Mouse (Mus musculus): ENCODE measurements around the gene Sult5a1. TPM values are rescaled to one million over a fixed set of nuclear protein-coding genes. Genes with fewer than 3 reads are reported as not detected.

Gene Sult5a1
- 32.0 and 64.8 TPM in 2 replicates for polyA plus RNA-seq (2015; fragmentation: Nextera tagmentation; extraction: Ambion mirVana)

GRCm38 (mm10) chr8:123157888-123158465 is at the start of gene Sult5a1:
Sult5a1 (minus strand) TSS chr8:123158315.

DNA sequence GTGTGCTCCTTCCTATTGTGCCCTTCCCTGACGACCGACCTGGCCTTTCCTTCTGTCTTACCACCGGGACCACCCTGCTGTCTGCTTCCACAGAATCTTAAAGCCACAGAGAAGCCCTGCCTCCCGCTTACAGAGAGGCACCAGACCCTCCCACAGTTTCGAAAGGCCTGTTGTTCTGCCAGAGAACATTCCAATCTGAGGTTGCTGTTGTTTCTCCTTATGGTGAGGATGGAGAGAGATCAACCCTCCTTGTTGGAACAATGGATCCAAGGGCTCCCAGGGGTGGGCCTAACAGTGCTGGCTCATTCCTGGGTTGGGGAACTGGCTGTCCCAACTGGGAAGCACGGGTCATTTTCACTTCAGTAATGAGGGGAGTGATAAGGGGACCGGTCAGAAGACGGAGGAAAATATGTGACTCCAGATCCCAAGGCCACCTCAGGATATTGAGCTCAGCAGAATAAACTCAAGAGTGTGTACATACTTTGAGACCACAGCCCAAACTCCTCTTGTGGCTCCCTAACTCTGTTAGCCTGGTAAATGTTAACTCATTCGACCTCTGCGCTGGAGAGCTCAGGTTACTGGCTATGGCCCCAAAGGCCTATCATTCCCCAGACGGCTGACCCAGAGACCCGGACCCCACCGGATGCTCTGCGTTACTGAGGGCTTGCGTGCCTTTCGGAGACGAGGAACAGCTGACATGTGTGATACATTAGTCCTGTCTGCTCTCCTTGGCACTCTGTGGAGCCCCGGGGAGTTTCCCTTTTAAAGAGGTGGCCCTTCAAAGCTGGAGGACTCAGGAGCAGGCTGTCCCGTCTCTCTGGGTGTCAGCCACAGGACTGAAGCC is 27.7 kb upstream of the Sult5a1 start, which contains the start of gene Dpep1:
Gene Dpep1 (plus strand): TSS at position 677 of the 844 bp plus-strand sequence.

GRCm38 (mm10) chr8:123117127-123117731 is 40.9 kb downstream of the Sult5a1 start, which contains the start of gene Cpne7:
Cpne7 (plus strand) TSS chr8:123117374.

GRCm38 (mm10) chr8:123101735-123102685 is 56.1 kb downstream of the Sult5a1 start, which contains the start of gene Rpl13:
Rpl13 (plus strand) TSS chr8:123102350.

Small RNAs within 50 kb of the gene (microRNA-seq; reads per million reads assigned to microRNA genes)
- gene Mir7079 (ENCODE audit: borderline replicate concordance, insufficient number of aligned reads) (not detected), gene Mir7080 (ENCODE audit: borderline replicate concordance, insufficient number of aligned reads) (1.1 reads per million)

Other genes starting within 250 kb of the Sult5a1 start
- 49.6 and 63.9 TPM in 2 replicates for gene Ankrd11, start 116.0 kb downstream of the Sult5a1 start, polyA plus RNA-seq (2015; fragmentation: Nextera tagmentation; extraction: Ambion mirVana)
- 30.4 and 53.2 TPM in 2 replicates for gene Spg7, start 95.4 kb downstream of the Sult5a1 start, polyA plus RNA-seq (2015; fragmentation: Nextera tagmentation; extraction: Ambion mirVana)
- gene Rpl13, start 56.0 kb downstream of the Sult5a1 start, polyA plus RNA-seq (2015; fragmentation: Nextera tagmentation; extraction: Ambion mirVana), result 1,556 and 1,800 TPM in 2 replicates
- 1.9 and 2.1 TPM in 2 replicates for gene Cpne7, start 40.9 kb downstream of the Sult5a1 start, polyA plus RNA-seq (2015; fragmentation: Nextera tagmentation; extraction: Ambion mirVana)
- 39.7 and 90.2 TPM in 2 replicates for gene Dpep1, start 27.9 kb upstream of the Sult5a1 start, polyA plus RNA-seq (2015; fragmentation: Nextera tagmentation; extraction: Ambion mirVana)
- 135 and 154 TPM in 2 replicates for gene Chmp1a, start 54.4 kb upstream of the Sult5a1 start, polyA plus RNA-seq (2015; fragmentation: Nextera tagmentation; extraction: Ambion mirVana)
- gene Spata33, start 54.5 kb upstream of the Sult5a1 start, polyA plus RNA-seq (2015; fragmentation: Nextera tagmentation; extraction: Ambion mirVana), result 4.3 and 5.1 TPM in 2 replicates
- 27.2 and 30.8 TPM in 2 replicates for gene Cdk10, start 66.5 kb upstream of the Sult5a1 start, polyA plus RNA-seq (2015; fragmentation: Nextera tagmentation; extraction: Ambion mirVana)
- 3.3 and 8.4 TPM in 2 replicates for gene Spata2l, start 77.9 kb upstream of the Sult5a1 start, polyA plus RNA-seq (2015; fragmentation: Nextera tagmentation; extraction: Ambion mirVana)
- 11.6 and 13.3 TPM in 2 replicates for gene Zfp276, start 95.9 kb upstream of the Sult5a1 start, polyA plus RNA-seq (2015; fragmentation: Nextera tagmentation; extraction: Ambion mirVana)
- gene Vps9d1, start 96.0 kb upstream of the Sult5a1 start, polyA plus RNA-seq (2015; fragmentation: Nextera tagmentation; extraction: Ambion mirVana), result 17.0 and 18.7 TPM in 2 replicates
- 5.5 and 11.5 TPM in 2 replicates for gene Fanca, start 160.3 kb upstream of the Sult5a1 start, polyA plus RNA-seq (2015; fragmentation: Nextera tagmentation; extraction: Ambion mirVana)
- gene Spire2, start 174.4 kb upstream of the Sult5a1 start, polyA plus RNA-seq (2015; fragmentation: Nextera tagmentation; extraction: Ambion mirVana), result 4.2 and 6.7 TPM in 2 replicates
- gene Tcf25, start 215.4 kb upstream of the Sult5a1 start, polyA plus RNA-seq (2015; fragmentation: Nextera tagmentation; extraction: Ambion mirVana), result 127 and 188 TPM in 2 replicates
- 0.05 TPM in 1 of 2 replicates, not detected in the other for gene Mc1r, start 248.8 kb upstream of the Sult5a1 start, polyA plus RNA-seq (2015; fragmentation: Nextera tagmentation; extraction: Ambion mirVana)

All from adrenal gland, postnatal 0 days (tissue).